Mouse (Mus musculus) olfactory bulb, adult 2 months (tissue): ENCODE data around the gene Polr2h. TPM values are rescaled to one million over a fixed set of nuclear protein-coding genes. Genes with fewer than 3 reads are reported as not detected.

Source experiments
- H3K27ac ChIP-seq: fragments of 200-500 bp; 2 replicates; pipeline ENCODE4 v1.5.1; 2012; ENCODE audit warnings: low read depth, low read length; ENCODE audit not compliant: insufficient read depth
- H3K4me1 ChIP-seq: fragments of 200-500 bp; 2 replicates; pipeline ENCODE4 v1.6.1; 2012; ENCODE audit warnings: low read length; ENCODE audit not compliant: control insufficient read depth, insufficient read depth
- H3K4me3 ChIP-seq: fragments of 200-500 bp; 2 replicates; pipeline ENCODE4 v1.5.1; 2012; ENCODE audit warnings: mild to moderate bottlenecking, low read depth, low read length, moderate library complexity; ENCODE audit not compliant: insufficient read depth
- CTCF ChIP-seq: fragments of 200-500 bp; IDR thresholded peaks from 2 replicates; pipeline ENCODE4 v1.5.1; 2012; ENCODE audit warnings: low read depth, mild to moderate bottlenecking, low read length, moderate library complexity; ENCODE audit not compliant: insufficient read depth
- POLR2A ChIP-seq: fragments of 200-500 bp; IDR thresholded peaks from 2 replicates; pipeline ENCODE4 v1.6.1; 2012; ENCODE audit warnings: mild to moderate bottlenecking, low read depth, low read length, moderate library complexity; ENCODE audit not compliant: insufficient read depth
- WGBS: fragments of 180-500 bp; shearing (Covaris S2); methylation state at CpG from one replicate; pipeline ENCODE4 v1.1.7; 2018; 5-methylcytosine and 5-hydroxymethylcytosine counted together
- polyA plus RNA-seq: library from polyadenylated mRNA; stranded (reverse); fragments of >200 nt; gene quantifications from 2 replicates; pipeline ENCODE4 v1.2.4, GENCODE M21; 2012; ENCODE audit warnings: low replicate concordance; ENCODE audit not compliant: missing spikeins, insufficient read depth, insufficient read length

Gene Polr2h
- polyA plus RNA-seq, 1 experiment: not detected

- Histone ChIP-seq H3K27ac (no peak overlapping the region), H3K4me1 (peaks cover 12% of the 10 kb centered on the region), H3K4me3 (no peak overlapping the region)
- no peak for TF ChIP-seq CTCF
- no peak for TF ChIP-seq POLR2A
- 85% methylated on average over 5 of the region's 5 CpGs for WGBS
Observed at GRCm38 (mm10) chr16:20735651-20736050, 18.2 kb downstream of the Polr2h start.

GRCm38 (mm10) chr16:20736168-20736567 is 18.7 kb downstream of the Polr2h start:
- H3K4me3 ChIP-seq: no peak overlapping the region
- 94% methylated on average over 7 of the region's 7 CpGs for WGBS
- TF ChIP-seq POLR2A: no peak
- no peak for TF ChIP-seq CTCF
- peaks cover 12% of the 10 kb centered on the region for H3K4me1 ChIP-seq
- no peak overlapping the region for H3K27ac ChIP-seq

GRCm38 (mm10) chr16:20736823-20737222 is 19.4 kb downstream of the Polr2h start:
- 93% methylated on average over 5 of the region's 5 CpGs for WGBS
- Histone ChIP-seq H3K27ac (no peak overlapping the region), H3K4me1 (peaks cover 12% of the 10 kb centered on the region), H3K4me3 (no peak overlapping the region)
- TF ChIP-seq CTCF: no peak
- TF ChIP-seq POLR2A: no peak

GRCm38 (mm10) chr16:20739845-20740244 is 22.4 kb downstream of the Polr2h start:
- WGBS: 91% methylated on average over 9 of the region's 9 CpGs
- no peak overlapping the region for H3K4me3 ChIP-seq
- H3K4me1 ChIP-seq: no peaks in the 10 kb centered on the region
- TF ChIP-seq POLR2A: no peak
- TF ChIP-seq CTCF: no peak
- no peak overlapping the region for H3K27ac ChIP-seq

GRCm38 (mm10) chr16:20746641-20747040 is 29.2 kb downstream of the Polr2h start:
- H3K4me1 ChIP-seq: peaks cover 6% of the 10 kb centered on the region
- TF ChIP-seq CTCF (no peak), POLR2A (no peak)
- H3K4me3 ChIP-seq: no peak overlapping the region
- 0 out of 2 replicates have a peak overlapping the region, but pooled peaks have one; percentile 59 for H3K27ac ChIP-seq
- 26% methylated on average over 6 of the region's 6 CpGs for WGBS

- Histone ChIP-seq H3K4me1 (peaks cover 6% of the 10 kb centered on the region), H3K27ac (no peak overlapping the region), H3K4me3 (no peak overlapping the region)
- TF ChIP-seq CTCF (no peak), POLR2A (no peak)
- WGBS: 65% methylated on average over 8 of the region's 8 CpGs
Observed at GRCm38 (mm10) chr16:20750518-20750917, 33.1 kb downstream of the Polr2h start.

GRCm38 (mm10) chr16:20756052-20756451 is 38.6 kb downstream of the Polr2h start:
- Histone ChIP-seq H3K4me3 (no peak overlapping the region), H3K27ac (no peak overlapping the region), H3K4me1 (no peaks in the 10 kb centered on the region)
- no peak for TF ChIP-seq POLR2A
- 95% methylated on average over 5 of the region's 5 CpGs for WGBS

GRCm38 (mm10) chr16:20757385-20757784 is 39.9 kb downstream of the Polr2h start:
- 64% methylated on average over 1 of the region's 1 CpGs for WGBS
- TF ChIP-seq CTCF: no peak
- no peak for TF ChIP-seq POLR2A

GRCm38 (mm10) chr16:20761681-20762080 is 44.2 kb downstream of the Polr2h start:
- WGBS: 7% methylated on average over 3 of the region's 3 CpGs
- Histone ChIP-seq H3K4me3 (no peak overlapping the region), H3K27ac (no peak overlapping the region), H3K4me1 (no peaks in the 10 kb centered on the region)
- no peak for TF ChIP-seq POLR2A
- TF ChIP-seq CTCF: no peak

More at GRCm38 (mm10) chr16:20757385-20757784, 39.9 kb downstream of the Polr2h start:
- Histone ChIP-seq H3K4me3 (no peak overlapping the region), H3K27ac (no peak overlapping the region), H3K4me1 (no peaks in the 10 kb centered on the region)

- TF ChIP-seq POLR2A (no peak), CTCF (0 out of 2 replicates have a peak, but pooled peaks have one; percentile 27)
- Histone ChIP-seq H3K27ac (no peak overlapping the region), H3K4me1 (no peaks in the 10 kb centered on the region), H3K4me3 (no peak overlapping the region)
- 50% methylated on average over 9 of the region's 9 CpGs for whole genome bisulfite sequencing
Observed at GRCm38 (mm10) chr16:20765244-20765643, 47.8 kb downstream of the Polr2h start.

Other genes starting within 250 kb of the Polr2h start
- not detected in 2 replicates for gene Eif2b5, start 218.8 kb upstream of the Polr2h start, polyA plus RNA-seq
- 115 TPM in 1 of 2 replicates, not detected in the other for gene Dvl3, start 200.7 kb upstream of the Polr2h start, polyA plus RNA-seq
- gene Ap2m1, start 182.2 kb upstream of the Polr2h start, polyA plus RNA-seq: 512 and 992 TPM in 2 replicates
- not detected in 2 replicates for gene Abcf3, start 169.1 kb upstream of the Polr2h start, polyA plus RNA-seq
- not detected in 2 replicates for gene Vwa5b2, start 128.2 kb upstream of the Polr2h start, polyA plus RNA-seq
- gene Eef1akmt4, start 106.1 kb upstream of the Polr2h start, polyA plus RNA-seq: not detected in 2 replicates
- gene Gm49333, start 106.1 kb upstream of the Polr2h start, polyA plus RNA-seq: not detected in 2 replicates
- gene Alg3, start 105.9 kb upstream of the Polr2h start, polyA plus RNA-seq: not detected in 2 replicates
- not detected in 2 replicates for gene Camk2n2, start 96.4 kb upstream of the Polr2h start, polyA plus RNA-seq
- not detected in 2 replicates for gene Ece2, start 87.8 kb upstream of the Polr2h start, polyA plus RNA-seq
- 1,015 TPM in 1 of 2 replicates, not detected in the other for gene Psmd2, start 66.0 kb upstream of the Polr2h start, polyA plus RNA-seq
- 96.5 and 986 TPM in 2 replicates for gene Eif4g1, start 49.4 kb upstream of the Polr2h start, polyA plus RNA-seq
- gene Fam131a, start 24.4 kb upstream of the Polr2h start, polyA plus RNA-seq: not detected in 2 replicates
- not detected in 2 replicates for gene Clcn2, start 81 bp downstream of the Polr2h start, polyA plus RNA-seq
- not detected in 2 replicates for gene Chrd, start 15.5 kb downstream of the Polr2h start, polyA plus RNA-seq
- not detected in 2 replicates for gene Thpo, start 16.8 kb downstream of the Polr2h start, polyA plus RNA-seq